Mouse (Mus musculus) layer of hippocampus, adult 9-10 months (tissue): ENCODE data around the gene Utp20.

Experiments used
- DNase-seq: peaks from one replicate; pipeline ENCODE4 v3.0.0; 2022; ENCODE audit warnings: low spot score

Utp20 gene

DNA sequence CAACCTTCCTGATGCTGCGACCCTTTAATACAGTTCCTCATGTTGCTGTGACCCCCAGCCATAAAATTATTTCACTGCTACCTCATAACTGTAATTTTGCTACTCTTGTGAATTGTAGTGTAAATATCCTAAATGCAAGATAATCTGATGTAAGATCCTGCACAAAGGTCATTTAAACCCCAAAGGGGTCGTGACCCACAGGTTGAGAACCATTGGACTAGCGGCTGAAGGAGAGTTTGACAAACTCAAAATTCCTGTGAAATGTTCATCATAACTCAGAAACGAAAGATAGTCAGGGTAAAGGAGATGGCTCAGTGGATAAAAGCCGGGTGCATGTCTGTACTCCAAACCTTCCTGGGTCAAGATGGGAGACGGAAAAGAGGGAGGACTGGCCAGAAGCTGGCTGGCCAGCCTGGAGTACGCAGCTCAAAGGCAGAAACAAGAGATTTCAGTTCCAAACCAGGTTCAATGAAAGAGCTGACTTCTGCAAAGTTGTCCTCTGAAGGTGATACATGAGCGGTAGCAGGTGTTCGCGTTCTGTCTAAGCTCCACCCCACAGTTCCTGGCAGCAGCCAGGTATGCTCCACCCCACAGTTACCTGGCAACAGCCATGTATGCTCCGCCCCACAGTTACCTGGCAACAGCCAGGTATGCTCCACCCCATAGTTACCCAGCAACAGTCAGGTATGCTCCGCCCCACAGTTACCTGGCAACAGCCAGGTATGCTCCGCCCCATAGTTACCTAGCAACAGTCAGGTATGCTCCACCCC is 109.4 kb downstream of the Utp20 start:
- DNase-seq: no peak

DNA sequence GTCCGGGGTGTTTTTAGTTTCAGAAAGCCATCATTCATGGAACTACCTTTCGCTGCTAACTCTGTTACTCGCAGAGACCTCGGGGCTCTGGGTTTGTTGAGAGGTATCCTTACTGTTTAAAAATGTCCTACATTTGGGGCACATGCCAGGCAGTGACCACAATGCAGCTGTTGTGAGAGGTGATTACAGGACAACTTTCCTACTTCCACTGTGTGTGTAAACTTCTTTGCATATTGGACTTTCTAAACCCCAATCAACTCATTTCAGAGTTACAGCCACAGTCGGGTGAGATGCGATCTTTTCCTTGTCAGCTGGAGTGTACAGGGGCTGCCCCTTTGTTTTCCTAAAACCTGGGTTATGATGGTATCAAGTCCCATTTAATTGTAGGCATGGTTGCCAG is 111.0 kb downstream of the Utp20 start:
- DNase-seq: no peak

DNA sequence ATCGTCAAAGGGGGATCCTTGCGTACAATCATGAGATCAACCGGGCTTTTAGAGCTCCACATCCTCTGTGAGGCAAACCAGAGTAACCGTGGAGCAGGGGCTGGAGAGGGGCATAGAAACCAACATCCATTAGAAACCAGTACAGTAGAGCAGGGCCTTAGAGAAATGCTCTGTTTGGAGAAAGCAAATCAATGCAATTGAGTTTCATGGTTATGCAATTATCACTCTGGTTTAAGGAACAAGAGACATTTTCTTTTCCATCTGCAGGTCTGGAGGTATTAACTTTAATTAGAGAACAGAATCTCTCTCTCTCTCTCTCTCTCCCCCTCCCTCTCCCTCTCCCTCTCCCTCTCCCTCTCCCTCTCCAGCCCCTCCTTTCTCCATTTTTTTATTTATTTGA is 111.9 kb downstream of the Utp20 start:
- no peak for DNase-seq

- no peak for DNase-seq
Observed at GRCm38 (mm10) chr10:88712359-88712758, 114.2 kb downstream of the Utp20 start.

DNA sequence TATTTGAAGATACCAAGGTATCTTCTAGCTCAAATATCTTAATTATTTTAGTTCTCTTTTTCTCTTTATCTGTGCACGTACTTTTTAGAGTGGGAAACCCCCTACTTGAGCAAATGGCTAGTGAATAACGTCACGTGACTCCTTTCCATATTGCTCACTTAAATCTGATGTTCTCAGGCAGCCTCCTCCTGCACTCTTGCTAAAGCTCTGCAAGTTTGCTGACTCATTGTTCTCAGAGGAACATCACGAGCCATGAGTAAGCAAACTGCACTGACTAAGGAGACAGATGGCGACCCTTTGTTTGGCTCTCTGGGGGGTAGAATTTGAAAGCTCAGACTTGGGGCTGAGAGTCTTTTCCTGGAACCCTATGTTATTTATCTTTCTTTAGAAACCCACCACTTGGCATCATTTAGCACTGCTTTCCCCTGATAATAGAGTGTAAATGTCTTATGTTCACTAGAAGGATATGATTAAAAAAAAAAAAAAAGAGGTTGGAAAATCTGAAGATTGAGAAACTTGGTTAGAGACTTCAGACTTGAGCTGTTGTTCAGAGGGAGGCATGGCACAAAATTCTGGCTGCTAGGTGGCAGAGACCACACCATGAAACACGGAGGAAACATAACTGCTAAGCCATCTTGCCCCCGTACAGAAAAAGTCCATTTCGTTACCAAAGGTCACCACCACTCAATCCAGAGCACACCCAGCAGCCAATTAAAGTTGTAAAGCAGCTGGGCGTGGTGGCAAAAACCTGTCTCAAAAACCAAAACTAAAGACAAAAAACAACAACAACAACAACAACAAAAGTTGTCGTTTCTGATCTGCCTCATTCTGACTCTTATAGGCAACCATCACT is 117.7 kb downstream of the Utp20 start:
- peak; percentile 36 for DNase-seq

DNA sequence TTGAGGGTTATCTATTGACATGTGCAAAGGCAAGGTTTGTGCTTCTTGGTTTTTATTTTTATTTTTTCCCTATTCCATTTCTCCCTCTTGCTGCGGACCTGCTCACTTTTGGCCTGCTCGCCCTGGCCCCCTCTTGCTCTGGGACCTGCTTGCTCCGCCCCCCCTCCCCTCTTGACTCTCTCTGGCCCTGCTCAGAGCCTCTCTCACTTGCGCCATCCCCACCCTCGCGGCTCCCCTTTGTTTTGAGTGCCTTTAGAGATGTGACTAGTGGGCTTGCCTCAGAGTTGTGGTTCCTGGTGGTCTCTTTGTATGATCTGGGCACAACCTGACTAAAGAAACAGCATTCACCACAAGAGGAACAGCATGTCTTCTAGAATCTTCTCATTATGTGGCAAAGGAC is 125.7 kb downstream of the Utp20 start:
- no peak for DNase-seq
